Mouse (Mus musculus): ENCODE data around the gene Grin2c.

- TF ChIP-seq CTCF (IDR thresholded peaks at IDR 0.05; ENCODE audit: insufficient read depth, low read depth, low read length) (no peak), POLR2A (IDR thresholded peaks at IDR 0.05; ENCODE audit: insufficient read depth, low read depth, low read length) (no peak)
These were observed 44.5 kb downstream of the Grin2c start for GRCm38 (mm10) chr11:115222570-115222969.
